Mouse (Mus musculus) small intestine, adult 2 months (tissue): ENCODE measurements at regions not wholly inside any gene's neighbourhood (a gene's known extent, or its start where the extent isn't known, plus 50 kb on each side); places are given as distances from the start of the nearest gene placed in this dataset.

Source experiments
- CTCF ChIP-seq: fragments of 200-500 bp; IDR thresholded peaks from 2 replicates; pipeline ENCODE4 v1.5.1; 2012; ENCODE audit warnings: low read depth, mild to moderate bottlenecking, control low read depth, inconsistent platforms, low read length, moderate library complexity, mixed read lengths; ENCODE audit not compliant: insufficient replicate concordance, insufficient read length; ENCODE audit errors: extremely low read depth
- POLR2A ChIP-seq: fragments of 200-500 bp; IDR thresholded peaks from 2 replicates; pipeline ENCODE4 v1.6.1; 2012; ENCODE audit warnings: low read depth, mild to moderate bottlenecking, control low read depth, inconsistent platforms, low read length, moderate library complexity

GRCm38 (mm10) chr16:9267204-9267603, 437.3 kb downstream of the 1810013L24Rik start:
- no peak for TF ChIP-seq CTCF
- TF ChIP-seq POLR2A, result no peak
